Comparison of ENCODE assay signal across 8 mouse cellular contexts in genomic region chr2:122377751-122378246, GRCm38 (mm10). TPM values are rescaled to one million over a fixed set of nuclear protein-coding genes. Genes with fewer than 3 reads are reported as not detected.
DNase-seq lines count a peak whose midpoint lies in the region; ATAC-seq lines count a peak whose summit lies in the region.

No protein-coding gene starts in this region.

- peak overlapping the region; percentile 76 for H3K9ac ChIP-seq in hindbrain, embryonic 16.5 days (ENCODE audit: low read depth, low read length)

- peak; percentile 80 for ATAC-seq in hindbrain, embryonic 16.5 days

- no peaks in the 10 kb centered on the region for H3K9me3 ChIP-seq in hindbrain, embryonic 16.5 days (ENCODE audit: control insufficient read depth, low read length)

- WGBS in hindbrain, embryonic 16.5 days, result under 1% methylated on average over 26 of the region's 26 CpGs
- 1% methylated on average over 26 of the region's 26 CpGs for WGBS in macrophage (ENCODE audit: missing documents)

- no peaks in the 10 kb centered on the region for H3K36me3 ChIP-seq in hindbrain, embryonic 16.5 days (ENCODE audit: control insufficient read depth, insufficient read depth, low read length)
- H3K36me3 ChIP-seq in macrophage (ENCODE audit: inconsistent target), result no peaks in the 10 kb centered on the region

- no peaks in the 10 kb centered on the region for H3K27me3 ChIP-seq in hindbrain, embryonic 16.5 days (replicated peaks; ENCODE audit: control insufficient read depth, insufficient read depth, low read length)

- peak; percentile 84 for DNase-seq in R1 (ENCODE audit: low read depth, low spot score)
- peak; percentile 80 to 82 for DNase-seq in cerebellum, postnatal 25 days
- peak; percentile 67 to 74 for DNase-seq in frontal cortex, postnatal 25 days (ENCODE audit: low spot score in 2 of 2)
- DNase-seq in left cerebral cortex, adult 8-10 months (ENCODE audit: low spot score in 2 of 2), result peak; percentile 74 to 82
- peak; percentile 56 for DNase-seq in right cerebral cortex, postnatal 14 days
- peak; percentile 89 for DNase-seq in yolk sac, embryonic 10.5 days (ENCODE audit: low spot score)

- peak overlapping the region; percentile 93 for H3K27ac ChIP-seq in hindbrain, embryonic 16.5 days (ENCODE audit: low read depth, low read length)
- peak overlapping the region; percentile 68 for H3K27ac ChIP-seq in macrophage

- H3K4me1 ChIP-seq in hindbrain, embryonic 16.5 days (ENCODE audit: control insufficient read depth, insufficient read depth, low read depth, low read length), result peaks cover 2% of the 10 kb centered on the region

- no peaks in the 10 kb centered on the region for H3K79me2 ChIP-seq in macrophage (ENCODE audit: inconsistent target)

- peak overlapping the region; percentile 55 for H3K4me2 ChIP-seq in hindbrain, embryonic 16.5 days (ENCODE audit: low read length)

- H3K4me3 ChIP-seq in hindbrain, embryonic 16.5 days (ENCODE audit: low read length), result peak overlapping the region; percentile 65
- H3K4me3 ChIP-seq in macrophage (ENCODE audit: inconsistent target), result peak overlapping the region; percentile 81

RNA-seq across cellular contexts. Expression of gene Shf, which starts 8.8 kb away (rescaled TPM):
- polyA plus RNA-seq in hindbrain, embryonic 16.5 days (2015; fragmentation: Nextera tagmentation; extraction: Ambion mirVana), result 11.7 and 11.8 TPM in 2 replicates
- 10 to 100 TPM; 60.1 to 71.6 (median 71.0) TPM for total RNA-seq in left cerebral cortex, adult 8-10 months (2022)
- 1 to 10 TPM in 15 of 26 experiments, under 1 TPM in 4, not detected in 7; 0.49 to 5.3 (median 2.4) TPM for total RNA-seq in macrophage (2018; cell fraction: chromatin; rRNA removed)
- total RNA-seq in macrophage (2018; cell fraction: cytosol; rRNA removed), result 1 to 10 TPM; 1.1 to 2.9 (median 1.4) TPM
- total RNA-seq in macrophage (2018; cell fraction: nucleus; rRNA removed), result 1 to 10 TPM in 17 of 26 experiments, under 1 TPM in 8, not detected in 1; 0.42 to 8.5 (median 1.7) TPM
- 0.98 to 1.2 TPM (median 1.1 TPM) in 3 replicates for polyA plus RNA-seq in macrophage (2018)

RNA-seq across cellular contexts. Expression of gene Slc28a2, which starts 48.5 kb away (rescaled TPM):
- 0.15 and 0.18 TPM in 2 replicates for polyA plus RNA-seq in hindbrain, embryonic 16.5 days (2015; fragmentation: Nextera tagmentation; extraction: Ambion mirVana)
- under 1 TPM in 3 of 4 experiments, not detected in 1; 0.25 to 0.54 (median 0.30) TPM for total RNA-seq in left cerebral cortex, adult 8-10 months (2022)
- total RNA-seq in macrophage (2018; cell fraction: chromatin; rRNA removed), result 100 to 1,000 TPM in 13 of 26 experiments, 10 to 100 TPM in 13; 45.7 to 510 (median 159) TPM
- total RNA-seq in macrophage (2018; cell fraction: cytosol; rRNA removed), result 10 to 100 TPM in 19 of 26 experiments, 1 to 10 TPM in 7; 7.6 to 71.9 (median 24.1) TPM
- 100 to 1,000 TPM in 13 of 26 experiments, 10 to 100 TPM in 13; 27.3 to 619 (median 102) TPM for total RNA-seq in macrophage (2018; cell fraction: nucleus; rRNA removed)
- 7.0 to 11.5 TPM (median 10.0 TPM) in 3 replicates for polyA plus RNA-seq in macrophage (2018)

Comparison
In these comparisons a context has a peak if more than half of its experiments do, and no peak if none do; other contexts are left out.
1. Peak in every context shown above with its lines: DNase-seq, ATAC-seq, H3K4me3 ChIP-seq and H3K27ac ChIP-seq.